Mouse (Mus musculus) midbrain, embryonic 13.5 days (tissue): ENCODE data around the gene Jpt2. TPM values are rescaled to one million over a fixed set of nuclear protein-coding genes. Genes with fewer than 3 reads are reported as not detected.
"Not testable (repeated sequence)": the region's sequence is repeated elsewhere in the genome, so short reads cannot be mapped to it uniquely, and the experiment has no call there.

Experiments
- ATAC-seq: fragments of 200-750 bp; cut with Nextera tagmentation; 2 replicates; pipeline ENCODE4 v1.8.0; 2017; ENCODE audit warnings: mild to moderate bottlenecking, moderate TSS enrichment, moderate library complexity
- H3K27ac ChIP-seq: fragments of 300-500 bp; sonication (generic); 2 replicates; pipeline ENCODE4 v1.5.1; 2015; ENCODE audit warnings: inconsistent platforms, mild to moderate bottlenecking, moderate library complexity
- H3K27me3 ChIP-seq: fragments of 300-500 bp; sonication (generic); 2 replicates; pipeline ENCODE4 v1.6.1; 2015; ENCODE audit warnings: mild to moderate bottlenecking, inconsistent platforms
- H3K36me3 ChIP-seq: fragments of 300-500 bp; sonication (generic); 2 replicates; pipeline ENCODE4 v1.6.1; 2015; ENCODE audit warnings: mild to moderate bottlenecking, inconsistent platforms
- H3K4me1 ChIP-seq: fragments of 300-500 bp; sonication (generic); replicated peaks from 2 replicates; pipeline ENCODE4 v1.6.1; 2015; ENCODE audit warnings: inconsistent platforms
- H3K4me2 ChIP-seq: fragments of 300-500 bp; sonication (generic); replicated peaks from 2 replicates; pipeline ENCODE4 v1.6.1; 2015; ENCODE audit warnings: moderate library complexity, mild to moderate bottlenecking, inconsistent platforms
- H3K4me3 ChIP-seq: fragments of 300-500 bp; sonication (generic); replicated peaks from 2 replicates; pipeline ENCODE4 v1.5.1; 2015; ENCODE audit warnings: mild to moderate bottlenecking, inconsistent platforms
- H3K9ac ChIP-seq: fragments of 300-500 bp; sonication (generic); replicated peaks from 2 replicates; pipeline ENCODE4 v1.6.1; 2015; ENCODE audit warnings: mild to moderate bottlenecking, inconsistent platforms
- H3K9me3 ChIP-seq: fragments of 300-500 bp; sonication (generic); 2 replicates; pipeline ENCODE4 v1.6.1; 2016; ENCODE audit warnings: mild to moderate bottlenecking, inconsistent platforms
- WGBS: fragments of 180-500 bp; shearing (Covaris S2); methylation state at CpG from one replicate; pipeline ENCODE4 v1.1.7; 2015; 5-methylcytosine and 5-hydroxymethylcytosine counted together
- polyA plus RNA-seq: library from polyadenylated mRNA; unstranded; fragments of >200 nt; fragmentation: Nextera tagmentation; extraction: Ambion mirVana; gene quantifications from 2 replicates; pipeline ENCODE4 v1.2.1, GENCODE M21; 2015

The Jpt2 gene
- polyA plus RNA-seq = 146 and 161 TPM in 2 replicates

DNA sequence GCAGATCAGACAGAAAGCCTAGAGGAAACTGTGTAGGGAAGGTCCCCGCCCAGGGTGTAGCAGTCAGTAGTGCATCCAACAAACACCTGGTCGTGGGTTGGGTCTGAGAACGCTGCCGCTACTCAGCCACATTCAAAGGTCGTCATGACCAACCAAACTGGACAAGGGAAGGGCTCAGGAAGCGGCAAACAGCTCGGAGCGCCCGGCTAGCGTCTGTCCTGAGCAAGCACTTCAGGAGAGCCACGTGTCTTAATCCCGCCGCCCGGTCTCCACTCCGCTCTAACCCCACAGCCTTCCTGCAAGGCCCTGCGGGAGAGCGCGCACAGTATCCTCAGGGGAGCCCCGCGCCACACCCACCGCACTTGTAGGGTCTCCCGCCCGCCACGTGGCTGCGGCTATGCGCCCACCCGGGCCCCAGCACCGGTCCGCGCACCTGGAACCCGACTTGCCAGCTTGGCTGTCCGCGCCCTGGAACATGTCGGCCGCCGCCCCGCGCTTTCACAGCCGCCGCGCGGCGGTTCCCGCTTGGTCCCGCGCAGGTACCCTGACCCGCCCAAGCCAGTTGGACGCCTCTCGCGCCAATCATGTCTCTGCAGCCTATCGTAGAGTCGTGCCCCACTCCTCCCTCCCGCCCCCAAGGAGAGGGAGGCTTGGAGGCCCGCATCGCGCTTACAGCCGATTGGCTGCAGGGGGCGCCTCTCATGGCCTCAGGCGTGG lies at the start of gene Jpt2:
Gene Jpt2, minus strand, starts transcription at position 555 of the 717 bp plus-strand sequence.
- Histone ChIP-seq H3K36me3 (peaks cover 41% of the 10 kb centered on the region), H3K9ac (peak within 1 kb of the TSS; percentile 79), H3K4me2 (peak within 1 kb of the TSS; percentile 72), H3K9me3 (no peaks in the 10 kb centered on the region), H3K4me1 (peaks cover 18% of the 10 kb centered on the region), H3K27me3 (no peaks in the 10 kb centered on the region), H3K4me3 (peak within 1 kb of the TSS; percentile 66), H3K27ac (peak within 1 kb of the TSS; percentile 83)
- WGBS = under 1% methylated on average over 59 of the region's 59 CpGs
- peak; percentile 100 for ATAC-seq

DNA sequence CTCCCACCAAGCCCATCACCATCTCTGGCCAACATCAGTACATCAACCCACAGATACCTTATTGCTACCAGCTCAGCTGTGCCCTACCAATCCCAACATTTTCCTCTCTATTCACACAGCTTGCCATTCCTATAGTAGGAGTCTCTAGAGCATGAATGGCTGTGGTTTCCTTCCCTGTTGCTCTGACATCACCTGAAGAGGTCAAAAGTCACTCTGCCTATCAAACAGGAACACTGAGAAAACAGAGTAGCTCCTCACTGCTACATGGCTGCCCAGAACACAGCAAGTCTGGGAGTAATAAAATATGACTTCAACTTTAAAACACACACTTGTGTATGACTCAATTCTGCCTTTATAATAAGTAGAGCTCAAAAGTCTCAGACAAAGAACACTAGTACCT lies 47.0 kb upstream of the Jpt2 start:
- Histone ChIP-seq H3K4me2 (no peak overlapping the region), H3K36me3 (peaks cover 61% of the 10 kb centered on the region), H3K27me3 (no peaks in the 10 kb centered on the region), H3K4me1 (peaks cover 8% of the 10 kb centered on the region; the same call in 1 of the 2 replicates), H3K4me3 (no peak overlapping the region), H3K9ac (no peak overlapping the region), H3K9me3 (no peaks in the 10 kb centered on the region), H3K27ac (no peak overlapping the region)
- no peak for ATAC-seq

- Histone ChIP-seq H3K36me3 (peaks cover 62% of the 10 kb centered on the region), H3K9me3 (no peaks in the 10 kb centered on the region), H3K9ac (no peak overlapping the region), H3K27me3 (no peaks in the 10 kb centered on the region), H3K4me2 (no peak overlapping the region), H3K4me1 (no peaks in the 10 kb centered on the region), H3K27ac (no peak overlapping the region), H3K4me3 (no peak overlapping the region)
- 91% methylated on average over 3 of the region's 3 CpGs for WGBS
- no peak for ATAC-seq
Measured at GRCm38 (mm10) chr17:25005102-25005501, 44.6 kb upstream of the Jpt2 start.

- Histone ChIP-seq H3K27me3 (no peaks in the 10 kb centered on the region), H3K27ac (no peak overlapping the region), H3K36me3 (peaks cover 93% of the 10 kb centered on the region), H3K4me3 (no peak overlapping the region), H3K9ac (no peak overlapping the region), H3K4me2 (no peak overlapping the region), H3K4me1 (no peaks in the 10 kb centered on the region), H3K9me3 (no peaks in the 10 kb centered on the region)
- no peak for ATAC-seq
- WGBS = 93% methylated on average over 6 of the region's 6 CpGs
Measured at GRCm38 (mm10) chr17:24994721-24995120, 34.2 kb upstream of the Jpt2 start.

- H3K4me3 ChIP-seq = no peak overlapping the region
- no peak overlapping the region for H3K4me2 ChIP-seq
- H3K36me3 ChIP-seq = peaks cover 91% of the 10 kb centered on the region
- no peaks in the 10 kb centered on the region for H3K27me3 ChIP-seq
- no peak for ATAC-seq
- no peak overlapping the region for H3K9ac ChIP-seq
- no peak overlapping the region for H3K27ac ChIP-seq
- WGBS = 95% methylated on average over 6 of the region's 6 CpGs
- no peaks in the 10 kb centered on the region for H3K4me1 ChIP-seq
- H3K9me3 ChIP-seq = no peaks in the 10 kb centered on the region
Measured at GRCm38 (mm10) chr17:24987221-24987620, 26.7 kb upstream of the Jpt2 start.

DNA sequence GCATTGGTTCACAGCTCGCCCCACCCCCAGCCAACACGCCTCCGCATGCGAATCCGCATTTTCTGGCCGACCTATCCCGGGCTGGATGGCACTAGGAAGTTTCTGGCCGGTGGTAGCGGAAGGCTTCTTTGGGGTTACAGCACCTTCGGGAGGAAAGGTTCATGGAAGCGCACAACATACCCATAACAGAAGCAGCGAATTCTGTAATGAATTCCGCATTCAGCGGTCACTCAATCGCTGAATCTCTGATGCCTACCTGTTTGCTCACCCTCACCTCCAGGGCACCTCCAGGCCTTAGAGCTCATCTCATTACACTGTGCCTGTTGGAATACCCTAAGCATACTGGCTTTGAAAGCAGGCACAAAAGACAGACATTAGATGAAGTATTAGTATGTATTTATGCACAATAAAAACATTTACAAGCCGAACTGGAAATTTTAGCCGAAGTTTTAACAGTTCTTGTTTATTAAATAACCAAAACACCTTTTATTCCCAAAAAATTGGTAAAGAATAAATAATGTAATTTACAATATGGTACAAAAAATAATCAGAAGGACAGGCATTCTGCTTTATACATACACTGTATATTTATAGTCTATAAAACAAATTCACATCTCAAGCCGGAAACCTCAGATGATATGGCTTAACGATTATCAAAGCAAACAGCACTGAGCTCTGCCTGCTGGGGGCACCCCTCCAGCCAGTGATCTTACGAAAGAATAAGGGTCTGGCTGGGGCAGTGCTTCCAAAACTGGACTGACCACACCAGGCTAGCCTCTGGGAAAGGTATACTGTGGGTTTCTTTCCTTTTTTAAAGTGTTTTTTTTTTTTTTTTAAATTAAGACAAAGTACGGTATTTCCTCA lies 595 bp upstream of the Jpt2 start:
- Histone ChIP-seq H3K36me3 (peaks cover 41% of the 10 kb centered on the region), H3K9me3 (no peaks in the 10 kb centered on the region), H3K4me3 (peak overlapping the region; percentile 66), H3K9ac (no peak overlapping the region), H3K27me3 (no peaks in the 10 kb centered on the region), H3K4me2 (peak overlapping the region; percentile 72), H3K27ac (peak overlapping the region; percentile 83; the same call in 1 of the 2 replicates), H3K4me1 (peaks cover 18% of the 10 kb centered on the region)
- peak; percentile 73 for ATAC-seq
- 16% methylated on average over 21 of the region's 21 CpGs for WGBS

- Histone ChIP-seq H3K27me3 (no peaks in the 10 kb centered on the region), H3K4me1 (peaks cover 18% of the 10 kb centered on the region), H3K9ac (peak overlapping the region; percentile 79), H3K27ac (peak overlapping the region; percentile 83; the same call in 1 of the 2 replicates), H3K4me3 (peak overlapping the region; percentile 66), H3K4me2 (peak overlapping the region; percentile 72), H3K9me3 (no peaks in the 10 kb centered on the region), H3K36me3 (peaks cover 37% of the 10 kb centered on the region)
- 45% methylated on average over 8 of the region's 8 CpGs for WGBS
- no peak for ATAC-seq
Measured at GRCm38 (mm10) chr17:24959371-24959770, 1.1 kb downstream of the Jpt2 start.

DNA sequence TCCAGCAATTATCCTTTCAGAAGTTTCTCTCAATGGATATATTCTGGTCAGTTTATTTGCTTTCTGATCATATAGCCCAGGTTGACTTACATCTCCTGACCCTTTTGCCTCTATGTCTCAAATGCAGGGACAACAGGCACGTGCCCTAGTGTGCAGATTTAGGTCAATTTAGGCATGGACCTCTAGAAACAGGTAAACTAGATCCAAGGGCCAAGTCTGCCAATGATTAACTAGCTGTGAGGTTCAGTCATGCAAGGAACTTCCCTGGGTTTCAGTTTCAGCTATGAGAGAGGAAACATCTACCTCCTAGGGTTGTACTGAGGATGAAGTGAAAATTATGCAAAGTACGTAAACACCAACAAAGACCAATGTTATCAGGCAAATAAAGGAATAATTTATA lies 7.2 kb downstream of the Jpt2 start:
- WGBS = 96% methylated on average over 2 of the region's 2 CpGs
- H3K36me3 ChIP-seq = peaks cover 70% of the 10 kb centered on the region

DNA sequence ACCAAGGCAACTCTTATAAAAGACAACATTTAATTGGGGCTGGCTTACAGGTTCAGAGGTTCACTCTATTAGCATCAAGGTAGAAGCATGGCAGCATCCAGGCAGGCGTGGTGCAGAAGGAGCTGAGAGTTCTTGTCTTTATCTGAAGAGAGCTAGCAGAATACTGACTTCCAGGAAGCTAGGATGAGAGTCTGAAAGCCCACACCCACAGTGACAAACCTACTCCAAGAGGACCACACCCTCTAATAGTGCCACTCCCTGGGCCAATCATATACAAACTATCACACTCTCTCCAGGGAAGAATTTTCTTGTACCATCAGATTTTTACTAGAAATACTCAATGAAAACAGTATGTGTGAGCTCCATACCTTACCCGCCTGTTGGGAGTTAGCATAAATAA lies 9.8 kb downstream of the Jpt2 start:
- Histone ChIP-seq H3K9me3 (no peaks in the 10 kb centered on the region), H3K4me2 (no peak overlapping the region), H3K4me3 (no peak overlapping the region), H3K36me3 (peaks cover 88% of the 10 kb centered on the region), H3K27ac (no peak overlapping the region), H3K9ac (no peak overlapping the region), H3K4me1 (no peaks in the 10 kb centered on the region), H3K27me3 (no peaks in the 10 kb centered on the region)
- no peak for ATAC-seq
- 96% methylated on average over 2 of the region's 2 CpGs for WGBS

More for the DNA sequence above, 7.2 kb downstream of the Jpt2 start:
- Histone ChIP-seq H3K27me3 (no peaks in the 10 kb centered on the region), H3K4me1 (no peaks in the 10 kb centered on the region), H3K9me3 (no peaks in the 10 kb centered on the region), H3K27ac (no peak overlapping the region), H3K9ac (no peak overlapping the region), H3K4me3 (no peak overlapping the region), H3K4me2 (no peak overlapping the region)
- no peak for ATAC-seq

DNA sequence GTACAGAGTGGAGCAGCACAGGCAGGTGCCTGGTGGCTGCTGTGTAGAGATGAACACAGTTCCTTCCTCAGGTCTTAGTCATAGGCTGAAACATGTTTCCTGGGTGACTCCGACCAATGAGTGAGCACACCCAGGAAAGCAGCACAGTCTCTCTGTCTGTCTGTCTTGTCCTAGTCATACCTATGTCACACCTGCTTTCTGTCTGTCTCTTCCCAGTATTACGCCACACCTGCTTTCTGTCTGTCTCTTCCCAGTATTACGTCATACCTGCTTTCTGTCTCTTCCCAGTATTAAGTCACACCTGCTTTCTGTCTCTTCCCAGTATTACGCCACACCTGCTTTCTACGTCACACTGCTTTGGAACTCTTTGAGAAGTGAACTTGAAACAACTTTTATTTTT lies 12.3 kb downstream of the Jpt2 start:
- Histone ChIP-seq H3K4me3 (no peak overlapping the region), H3K27me3 (no peaks in the 10 kb centered on the region), H3K4me1 (no peaks in the 10 kb centered on the region), H3K4me2 (no peak overlapping the region), H3K36me3 (peaks cover 95% of the 10 kb centered on the region), H3K9ac (no peak overlapping the region; the same call in 1 of the 2 replicates), H3K9me3 (no peaks in the 10 kb centered on the region), H3K27ac (no peak overlapping the region)
- no peak for ATAC-seq
- WGBS = 95% methylated on average over 5 of the region's 5 CpGs

- ATAC-seq, H3K27ac ChIP-seq, H3K4me3 ChIP-seq, H3K4me1 ChIP-seq, H3K4me2 ChIP-seq, H3K9me3 ChIP-seq, H3K27me3 ChIP-seq, H3K9ac ChIP-seq: not testable (repeated sequence)
- WGBS = 93% methylated on average over 1 of the region's 1 CpGs
- peaks cover 59% of the 10 kb centered on the region for H3K36me3 ChIP-seq
Measured at GRCm38 (mm10) chr17:24943589-24943988, 16.9 kb downstream of the Jpt2 start.

DNA sequence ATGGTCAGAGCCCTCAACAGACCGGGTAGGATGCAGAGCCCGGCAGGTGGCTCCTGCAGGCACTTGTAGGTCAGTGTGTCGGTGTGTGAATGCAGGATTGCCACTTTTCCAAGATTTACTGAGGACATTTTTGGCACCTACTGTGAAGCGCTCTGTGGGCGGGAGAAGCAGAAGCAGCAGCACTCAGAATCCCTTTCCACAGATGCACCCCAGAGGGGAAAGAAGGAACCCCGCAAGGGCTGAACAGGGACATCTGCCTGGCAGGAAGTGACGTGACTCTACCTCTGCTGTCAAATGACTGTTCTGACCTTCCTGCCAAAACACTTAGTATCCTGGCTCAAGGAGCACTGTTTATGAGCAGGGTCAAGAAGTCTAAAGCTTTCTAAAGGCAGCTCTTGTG lies 17.5 kb downstream of the Jpt2 start:
- no peaks in the 10 kb centered on the region for H3K4me1 ChIP-seq
- no peak for ATAC-seq
- no peak overlapping the region for H3K4me2 ChIP-seq
- peaks cover 54% of the 10 kb centered on the region for H3K36me3 ChIP-seq
- no peaks in the 10 kb centered on the region for H3K9me3 ChIP-seq
- no peak overlapping the region for H3K4me3 ChIP-seq
- H3K9ac ChIP-seq = no peak overlapping the region
- no peak overlapping the region for H3K27ac ChIP-seq
- no peaks in the 10 kb centered on the region for H3K27me3 ChIP-seq
- 90% methylated on average over 7 of the region's 7 CpGs for WGBS
